Mouse (Mus musculus) stomach, postnatal 0 days (tissue): Measurements from ENCODE around the gene Ccr1l1. TPM values are rescaled to one million over a fixed set of nuclear protein-coding genes. Genes with fewer than 3 reads are reported as not detected.

Source experiments
- ATAC-seq: fragments of 200-750 bp; cut with Nextera tagmentation; 2 replicates; pipeline ENCODE4 v1.8.0; 2017; ENCODE audit not compliant: low FRiP score, low TSS enrichment
- DNase-seq: peaks from one replicate; pipeline ENCODE4 v3.0.0-alpha.2; 2016; ENCODE audit warnings: low spot score
- H3K27ac ChIP-seq: fragments of 300-500 bp; sonication (generic); replicated peaks from 2 replicates; pipeline ENCODE4 v1.5.1; 2014; ENCODE audit warnings: mild to moderate bottlenecking, control low read depth
- H3K27me3 ChIP-seq: fragments of 300-500 bp; sonication (generic); 2 replicates; pipeline ENCODE4 v1.6.1; 2014; ENCODE audit warnings: low read length; ENCODE audit not compliant: control insufficient read depth, insufficient read depth
- H3K36me3 ChIP-seq: fragments of 300-500 bp; sonication (generic); 2 replicates; pipeline ENCODE4 v1.6.1; 2014; ENCODE audit warnings: low read length, mixed read lengths; ENCODE audit not compliant: control insufficient read depth, insufficient read depth
- H3K4me1 ChIP-seq: fragments of 300-500 bp; sonication (generic); replicated peaks from 2 replicates; pipeline ENCODE4 v1.6.1; 2014; ENCODE audit warnings: antibody characterized with exemption; ENCODE audit not compliant: control insufficient read depth, insufficient read depth
- H3K4me2 ChIP-seq: fragments of 300-500 bp; sonication (generic); replicated peaks from 2 replicates; pipeline ENCODE4 v1.6.1; 2014; ENCODE audit warnings: low read depth, mild to moderate bottlenecking, control low read depth, moderate library complexity
- H3K4me3 ChIP-seq: fragments of 300-500 bp; sonication (generic); 2 replicates; pipeline ENCODE4 v1.5.1; 2014; ENCODE audit warnings: low read depth, low read length, control low read depth
- H3K9ac ChIP-seq: fragments of 300-500 bp; sonication (generic); 2 replicates; pipeline ENCODE4 v1.6.1; 2014; ENCODE audit warnings: mild to moderate bottlenecking, low read length, control low read depth, mixed read lengths
- H3K9me3 ChIP-seq: fragments of 300-500 bp; sonication (generic); 2 replicates; pipeline ENCODE4 v1.6.1; 2016; ENCODE audit warnings: low read length; ENCODE audit not compliant: control insufficient read depth
- CTCF ChIP-seq: IDR thresholded peaks from 2 replicates; pipeline ENCODE4 v1.5.1; 2016; ENCODE audit warnings: antibody characterized with exemption, low read depth, mild to moderate bottlenecking, moderate library complexity
- EP300 ChIP-seq: optimal IDR thresholded peaks from 2 replicates; pipeline ENCODE3; 2016; ENCODE audit warnings: antibody characterized with exemption
- WGBS: fragments of 180-500 bp; shearing (Covaris S2); extraction: QIAGEN DNeasy Blood & Tissue Kit; methylation state at CpG from one replicate; pipeline ENCODE4 v1.1.7; 2014; 5-methylcytosine and 5-hydroxymethylcytosine counted together
- polyA plus RNA-seq: library from polyadenylated mRNA; unstranded; fragments of >200 nt; fragmentation: Nextera tagmentation; extraction: Ambion mirVana; gene quantifications from 2 replicates; pipeline ENCODE4 v1.2.1, GENCODE M21; 2015

The Ccr1l1 gene
- polyA plus RNA-seq, 1 experiment from 2014 or later = not detected

DNA sequence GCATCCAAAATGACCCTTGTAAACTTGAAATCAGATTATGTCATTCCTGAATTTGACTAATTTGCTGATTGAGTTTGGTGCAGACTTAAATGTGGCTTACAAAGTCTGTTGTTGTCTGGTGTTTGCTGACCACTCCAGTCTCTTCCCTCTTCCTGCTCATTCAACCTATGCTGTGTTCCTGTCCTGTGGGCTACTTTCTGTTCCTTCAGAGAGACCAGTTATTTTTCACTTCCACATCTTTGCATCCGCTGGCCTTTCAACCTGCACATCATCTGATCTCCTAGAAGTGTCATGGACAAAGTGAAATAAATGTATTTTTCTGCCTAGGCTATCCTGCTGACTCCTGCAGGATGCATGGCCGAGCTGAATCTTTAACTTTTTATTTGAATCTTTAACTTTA lies 24.7 kb downstream of the Ccr1l1 start:
- H3K4me3 ChIP-seq = no peak overlapping the region
- no peaks in the 10 kb centered on the region for H3K36me3 ChIP-seq
- H3K27ac ChIP-seq = no peak overlapping the region
- no peak overlapping the region for H3K4me2 ChIP-seq
- no peak overlapping the region for H3K9ac ChIP-seq
- DNase-seq (no peak), ATAC-seq (no peak)
- no peak for TF ChIP-seq CTCF
- no peak for TF ChIP-seq EP300
- no peaks in the 10 kb centered on the region for H3K4me1 ChIP-seq
- no peaks in the 10 kb centered on the region for H3K9me3 ChIP-seq
- H3K27me3 ChIP-seq = no peaks in the 10 kb centered on the region
- WGBS = 68% methylated on average over 2 of the region's 2 CpGs

DNA sequence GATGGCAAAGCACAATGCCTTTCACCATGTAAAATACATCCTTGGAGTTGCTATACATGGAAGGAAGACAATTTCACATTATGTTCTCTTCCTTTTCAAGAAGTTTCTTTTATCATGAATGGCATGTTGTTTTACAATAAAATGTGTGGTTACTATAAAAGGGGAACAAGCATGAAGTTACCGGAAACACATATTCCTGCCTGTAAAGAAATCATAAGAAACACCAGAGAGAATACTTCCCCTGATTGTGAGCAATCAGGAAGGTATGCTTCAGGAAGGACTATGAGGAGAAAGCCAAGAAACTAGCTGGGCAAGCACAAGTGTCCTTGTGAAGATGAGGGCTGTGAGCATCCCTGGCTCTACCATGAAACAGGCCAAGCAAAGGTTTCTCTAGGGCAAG lies 27.0 kb downstream of the Ccr1l1 start:
- no peak overlapping the region for H3K9ac ChIP-seq
- ATAC-seq (no peak), DNase-seq (no peak)
- no peaks in the 10 kb centered on the region for H3K36me3 ChIP-seq
- 77% methylated on average over 1 of the region's 1 CpGs for WGBS
- no peaks in the 10 kb centered on the region for H3K9me3 ChIP-seq
- H3K4me3 ChIP-seq = no peak overlapping the region
- no peak overlapping the region for H3K4me2 ChIP-seq
- no peaks in the 10 kb centered on the region for H3K27me3 ChIP-seq
- H3K27ac ChIP-seq = no peak overlapping the region
- no peaks in the 10 kb centered on the region for H3K4me1 ChIP-seq
- TF ChIP-seq CTCF (no peak), EP300 (no peak)

DNA sequence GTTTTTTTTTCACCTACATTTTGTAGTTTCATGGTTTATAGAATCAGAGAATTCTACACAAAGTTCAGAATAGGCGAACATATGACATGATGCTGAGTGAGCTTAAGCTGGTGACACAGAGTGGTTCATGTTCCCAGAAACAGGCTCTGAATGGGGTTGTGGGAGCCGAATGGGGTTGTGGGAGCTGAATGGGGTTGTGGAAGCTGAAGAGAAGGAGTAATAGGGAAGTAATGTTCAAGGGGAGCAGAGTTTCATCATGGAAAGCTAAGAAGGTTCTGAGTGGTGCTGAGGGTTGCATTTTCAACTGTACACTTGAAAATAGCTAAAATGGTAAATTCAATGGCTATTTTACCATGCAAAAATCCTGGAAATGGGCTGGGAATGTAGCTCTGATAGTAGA lies 28.8 kb downstream of the Ccr1l1 start:
- Histone ChIP-seq H3K4me1 (no peaks in the 10 kb centered on the region), H3K27ac (no peak overlapping the region), H3K4me2 (no peak overlapping the region), H3K9ac (no peak overlapping the region), H3K36me3 (no peaks in the 10 kb centered on the region), H3K9me3 (no peaks in the 10 kb centered on the region), H3K4me3 (no peak overlapping the region), H3K27me3 (no peaks in the 10 kb centered on the region)
- no peak for TF ChIP-seq EP300
- no peak for TF ChIP-seq CTCF
- ATAC-seq (no peak), DNase-seq (no peak)
- 82% methylated on average over 2 of the region's 2 CpGs for WGBS

DNA sequence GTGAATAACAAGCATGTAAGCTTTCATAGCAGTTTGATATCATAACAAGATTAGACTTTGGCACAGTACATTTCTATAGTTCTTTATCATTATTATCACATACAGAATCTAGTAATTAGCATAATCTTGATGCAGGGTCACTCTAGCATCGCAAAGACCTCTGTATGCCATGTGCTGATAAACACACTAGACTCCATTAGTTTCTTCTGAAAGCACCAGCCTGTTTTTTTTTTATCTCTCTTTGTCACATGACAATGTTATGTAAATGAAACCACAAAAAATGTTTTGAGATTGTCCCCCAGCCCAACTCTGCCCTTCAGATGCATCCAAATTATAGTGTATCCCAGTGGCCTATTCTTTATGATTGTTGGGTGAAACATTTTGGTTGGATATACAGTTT lies 30.4 kb downstream of the Ccr1l1 start:
- H3K9me3 ChIP-seq = no peaks in the 10 kb centered on the region
- H3K4me1 ChIP-seq = no peaks in the 10 kb centered on the region
- DNase-seq (no peak), ATAC-seq (no peak)
- no peaks in the 10 kb centered on the region for H3K36me3 ChIP-seq
- no peak overlapping the region for H3K4me3 ChIP-seq
- H3K27me3 ChIP-seq = no peaks in the 10 kb centered on the region
- H3K9ac ChIP-seq = no peak overlapping the region
- no peak overlapping the region for H3K27ac ChIP-seq
- no peak overlapping the region for H3K4me2 ChIP-seq
- TF ChIP-seq CTCF (no peak), EP300 (no peak)
- WGBS = 61% methylated on average over 1 of the region's 1 CpGs

DNA sequence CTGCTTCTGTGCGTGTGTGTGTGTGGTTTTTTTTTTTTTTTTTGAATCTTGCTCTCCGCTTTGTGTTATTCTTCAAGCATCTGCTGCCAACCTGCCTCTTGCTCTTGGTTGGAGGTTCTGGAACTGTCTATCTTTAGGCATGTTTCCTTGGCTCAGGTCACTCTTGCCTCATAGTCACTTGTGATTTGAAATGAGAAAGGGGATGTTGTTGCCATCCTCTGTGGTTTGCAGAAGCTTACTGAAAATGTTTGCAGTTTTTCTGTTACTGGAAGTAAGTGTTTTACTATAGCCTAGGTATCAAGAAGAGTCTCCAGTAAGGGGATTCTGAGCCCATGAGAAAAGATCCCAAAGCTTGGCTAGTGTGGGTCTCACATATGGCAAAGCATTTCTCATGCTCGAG lies 36.2 kb downstream of the Ccr1l1 start:
- DNase-seq = no peak
- no peak overlapping the region for H3K9ac ChIP-seq
- no peak for ATAC-seq
- 82% methylated on average over 3 of the region's 3 CpGs for WGBS
- H3K36me3 ChIP-seq = no peaks in the 10 kb centered on the region
- no peak overlapping the region for H3K4me2 ChIP-seq
- H3K9me3 ChIP-seq = no peaks in the 10 kb centered on the region
- no peaks in the 10 kb centered on the region for H3K4me1 ChIP-seq
- H3K27ac ChIP-seq = no peak overlapping the region
- TF ChIP-seq EP300 (no peak), CTCF (no peak)
- no peaks in the 10 kb centered on the region for H3K27me3 ChIP-seq
- no peak overlapping the region for H3K4me3 ChIP-seq

DNA sequence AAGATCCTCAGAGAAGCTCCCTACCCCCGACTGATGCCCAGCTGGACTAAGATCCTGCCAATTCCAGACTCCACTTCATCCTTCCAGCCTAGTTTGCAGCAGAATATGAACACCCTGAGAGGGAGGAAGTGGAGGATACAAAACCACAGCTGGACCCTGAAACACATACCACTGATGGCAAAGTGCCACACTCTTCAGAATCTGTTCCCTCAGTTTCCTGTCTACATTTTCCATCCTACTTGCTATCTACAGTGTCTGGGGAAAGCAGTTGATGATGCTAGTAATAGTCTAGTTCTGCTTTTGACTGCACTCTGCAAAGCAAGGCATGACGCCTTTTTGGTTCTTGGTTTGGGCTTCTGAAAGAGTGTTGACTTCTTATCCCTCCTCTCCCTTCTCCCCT lies 36.9 kb downstream of the Ccr1l1 start:
- Histone ChIP-seq H3K9ac (no peak overlapping the region), H3K4me1 (no peaks in the 10 kb centered on the region), H3K4me3 (no peak overlapping the region), H3K27me3 (no peaks in the 10 kb centered on the region), H3K27ac (no peak overlapping the region), H3K9me3 (no peaks in the 10 kb centered on the region), H3K36me3 (no peaks in the 10 kb centered on the region), H3K4me2 (no peak overlapping the region)
- no peak for DNase-seq
- TF ChIP-seq EP300 (no peak), CTCF (no peak)
- 69% methylated on average over 2 of the region's 2 CpGs for WGBS
- no peak for ATAC-seq
